Mouse (Mus musculus): Measurements from ENCODE around the gene Fndc9. TPM values are rescaled to one million over a fixed set of nuclear protein-coding genes. Genes with fewer than 3 reads are reported as not detected.

Gene Fndc9
- total and polyA plus RNA-seq, 2 experiments from 2014 or later: not detected

- Histone ChIP-seq H3K4me1 (ENCODE audit: control insufficient read depth, insufficient read depth) (0 out of 2 replicates have a peak, but pooled peaks cover 4% of the 10 kb centered on the region), H3K9ac (replicated peaks; ENCODE audit: low read depth, low read length) (no peak overlapping the region), H3K9me3 (replicated peaks; ENCODE audit: control insufficient read depth, low read length) (no peaks in the 10 kb centered on the region), H3K36me3 (replicated peaks; ENCODE audit: control insufficient read depth, insufficient read depth, low read length) (peaks cover 3% of the 10 kb centered on the region; the same call in 1 of the 2 replicates), H3K4me3 (ENCODE audit: low read depth, low read length) (no peak overlapping the region), H3K27ac (ENCODE audit: low read depth) (no peak overlapping the region), H3K4me2 (ENCODE audit: low read depth, low read length) (no peak overlapping the region), H3K27me3 (ENCODE audit: control insufficient read depth, insufficient read depth, low read length) (no peaks in the 10 kb centered on the region)
- TF ChIP-seq EP300 (IDR thresholded peaks at IDR 0.05; ENCODE audit: low read depth) (no peak), CTCF (IDR thresholded peaks at IDR 0.05; ENCODE audit: low read depth) (no peak)
- DNase-seq (ENCODE audit: low spot score) (no peak), ATAC-seq (ENCODE audit: insufficient read depth, low read depth) (no peak)
- WGBS: 96% methylated on average over 3 of the region's 3 CpGs
Measured at GRCm38 (mm10) chr11:46273969-46274368, 38.6 kb downstream of the Fndc9 start.

GRCm38 (mm10) chr11:46275302-46275701 is 40.0 kb downstream of the Fndc9 start:
- peaks cover 3% of the 10 kb centered on the region; the same call in 1 of the 2 replicates for H3K36me3 ChIP-seq (replicated peaks; ENCODE audit: control insufficient read depth, insufficient read depth, low read length)
- H3K9ac ChIP-seq (replicated peaks; ENCODE audit: low read depth, low read length): no peak overlapping the region
- H3K4me3 ChIP-seq (ENCODE audit: low read depth, low read length): no peak overlapping the region
- H3K27me3 ChIP-seq (ENCODE audit: control insufficient read depth, insufficient read depth, low read length): no peaks in the 10 kb centered on the region
- WGBS: 4% methylated on average over 6 of the region's 6 CpGs
- DNase-seq (ENCODE audit: low spot score): peak; percentile 80
- 0 out of 2 replicates have a peak, but pooled peaks cover 4% of the 10 kb centered on the region for H3K4me1 ChIP-seq (ENCODE audit: control insufficient read depth, insufficient read depth)
- TF ChIP-seq EP300 (IDR thresholded peaks at IDR 0.05; ENCODE audit: low read depth): no peak
- TF ChIP-seq CTCF (IDR thresholded peaks at IDR 0.05; ENCODE audit: low read depth): peak; percentile 81
- no peak overlapping the region for H3K4me2 ChIP-seq (ENCODE audit: low read depth, low read length)
- ATAC-seq (ENCODE audit: insufficient read depth, low read depth): peak; percentile 83
- H3K27ac ChIP-seq (ENCODE audit: low read depth): no peak overlapping the region
- H3K9me3 ChIP-seq (replicated peaks; ENCODE audit: control insufficient read depth, low read length): no peaks in the 10 kb centered on the region

DNA sequence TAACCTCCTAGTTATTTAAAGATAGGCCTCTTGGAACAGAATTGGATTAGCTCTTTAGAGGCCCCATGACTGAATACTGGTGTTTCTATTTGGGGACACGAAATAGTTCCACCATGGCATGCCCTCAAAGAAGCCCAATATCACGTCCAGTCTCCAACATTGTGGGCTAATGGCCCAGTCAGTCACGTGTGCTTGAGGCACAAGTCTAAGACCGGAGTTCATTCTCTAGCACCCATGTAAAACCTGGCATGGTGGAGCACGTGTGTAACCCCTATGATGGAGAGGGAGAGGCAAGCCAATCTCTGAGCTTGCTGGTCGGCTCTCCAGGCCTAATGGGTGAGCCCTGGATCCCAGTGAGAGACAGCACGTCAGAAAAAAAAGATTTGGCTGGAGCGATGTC is 40.8 kb downstream of the Fndc9 start:
- H3K27me3 ChIP-seq (ENCODE audit: control insufficient read depth, insufficient read depth, low read length): no peaks in the 10 kb centered on the region
- TF ChIP-seq EP300 (IDR thresholded peaks at IDR 0.05; ENCODE audit: low read depth): no peak
- H3K4me3 ChIP-seq (ENCODE audit: low read depth, low read length): no peak overlapping the region
- peak; percentile 45; the same call in 1 of the 2 replicates for ATAC-seq (ENCODE audit: insufficient read depth, low read depth)
- no peaks in the 10 kb centered on the region for H3K9me3 ChIP-seq (replicated peaks; ENCODE audit: control insufficient read depth, low read length)
- peak overlapping the region; percentile 47; the same call in 1 of the 2 replicates for H3K27ac ChIP-seq (ENCODE audit: low read depth)
- no peak for DNase-seq (ENCODE audit: low spot score)
- 66% methylated on average over 8 of the region's 8 CpGs for WGBS
- no peak overlapping the region for H3K4me2 ChIP-seq (ENCODE audit: low read depth, low read length)
- peaks cover 3% of the 10 kb centered on the region; the same call in 1 of the 2 replicates for H3K36me3 ChIP-seq (replicated peaks; ENCODE audit: control insufficient read depth, insufficient read depth, low read length)
- H3K4me1 ChIP-seq (ENCODE audit: control insufficient read depth, insufficient read depth): 0 out of 2 replicates have a peak, but pooled peaks cover 4% of the 10 kb centered on the region
- H3K9ac ChIP-seq (replicated peaks; ENCODE audit: low read depth, low read length): no peak overlapping the region

DNA sequence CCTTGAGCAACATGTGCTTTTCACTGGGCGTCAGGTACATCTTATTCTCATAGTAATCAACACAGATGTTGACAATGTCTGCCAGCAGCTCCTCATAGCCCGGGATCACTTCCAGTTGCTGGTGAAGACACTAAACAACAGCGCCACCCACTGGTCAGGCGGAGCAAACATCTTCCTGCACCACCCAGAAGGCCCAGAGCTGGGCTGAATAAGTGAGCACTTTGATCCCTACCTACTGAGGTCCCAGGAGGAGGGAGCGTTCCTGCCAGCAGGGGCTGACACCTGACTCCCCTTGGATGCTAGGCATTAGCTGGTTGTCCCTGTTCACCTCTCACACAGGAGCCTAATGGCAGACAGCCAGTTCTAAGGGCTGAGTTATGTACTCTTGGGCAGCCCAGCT is 41.4 kb downstream of the Fndc9 start:
- 35% methylated on average over 5 of the region's 5 CpGs for WGBS
- H3K4me2 ChIP-seq (ENCODE audit: low read depth, low read length): no peak overlapping the region
- ATAC-seq (ENCODE audit: insufficient read depth, low read depth): no peak
- no peak for DNase-seq (ENCODE audit: low spot score)
- H3K9me3 ChIP-seq (replicated peaks; ENCODE audit: control insufficient read depth, low read length): no peaks in the 10 kb centered on the region
- H3K4me3 ChIP-seq (ENCODE audit: low read depth, low read length): no peak overlapping the region
- H3K27me3 ChIP-seq (ENCODE audit: control insufficient read depth, insufficient read depth, low read length): no peaks in the 10 kb centered on the region
- H3K36me3 ChIP-seq (replicated peaks; ENCODE audit: control insufficient read depth, insufficient read depth, low read length): peaks cover 2% of the 10 kb centered on the region; the same call in 1 of the 2 replicates
- no peak overlapping the region for H3K27ac ChIP-seq (ENCODE audit: low read depth)
- H3K4me1 ChIP-seq (ENCODE audit: control insufficient read depth, insufficient read depth): 0 out of 2 replicates have a peak, but pooled peaks cover 4% of the 10 kb centered on the region
- H3K9ac ChIP-seq (replicated peaks; ENCODE audit: low read depth, low read length): no peak overlapping the region
- no peak for TF ChIP-seq EP300 (IDR thresholded peaks at IDR 0.05; ENCODE audit: low read depth)
- TF ChIP-seq CTCF (IDR thresholded peaks at IDR 0.05; ENCODE audit: low read depth): peak; percentile 17

DNA sequence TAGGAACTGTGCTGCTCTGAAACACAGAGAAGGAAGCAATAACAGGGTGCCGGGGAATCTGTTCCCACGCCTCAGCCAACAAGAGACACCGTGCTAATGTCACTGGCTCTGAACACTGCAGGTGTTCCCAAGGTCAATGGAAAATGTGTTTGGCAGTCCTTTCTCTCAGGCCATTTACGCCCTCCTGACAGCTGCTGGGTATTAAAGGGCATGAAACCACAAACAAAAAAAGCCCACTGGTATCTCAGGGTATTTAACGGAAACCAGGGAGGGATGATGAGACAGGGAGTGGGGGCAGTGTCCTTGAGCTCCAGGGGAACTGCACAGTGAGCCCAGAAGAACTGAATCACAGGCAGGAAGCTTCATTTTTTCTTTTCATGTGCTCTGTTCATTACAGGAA is 42.8 kb downstream of the Fndc9 start:
- Histone ChIP-seq H3K36me3 (replicated peaks; ENCODE audit: control insufficient read depth, insufficient read depth, low read length) (no peaks in the 10 kb centered on the region; the same call in 1 of the 2 replicates), H3K9ac (replicated peaks; ENCODE audit: low read depth, low read length) (no peak overlapping the region), H3K27me3 (ENCODE audit: control insufficient read depth, insufficient read depth, low read length) (no peaks in the 10 kb centered on the region), H3K4me1 (ENCODE audit: control insufficient read depth, insufficient read depth) (0 out of 2 replicates have a peak, but pooled peaks cover 4% of the 10 kb centered on the region), H3K4me3 (ENCODE audit: low read depth, low read length) (no peak overlapping the region), H3K27ac (ENCODE audit: low read depth) (no peak overlapping the region), H3K4me2 (ENCODE audit: low read depth, low read length) (no peak overlapping the region), H3K9me3 (replicated peaks; ENCODE audit: control insufficient read depth, low read length) (no peaks in the 10 kb centered on the region)
- TF ChIP-seq CTCF (IDR thresholded peaks at IDR 0.05; ENCODE audit: low read depth) (no peak), EP300 (IDR thresholded peaks at IDR 0.05; ENCODE audit: low read depth) (no peak)
- 59% methylated on average over 5 of the region's 5 CpGs for WGBS
- DNase-seq (ENCODE audit: low spot score) (no peak), ATAC-seq (ENCODE audit: insufficient read depth, low read depth) (no peak)

GRCm38 (mm10) chr11:46278709-46279108 is 43.4 kb downstream of the Fndc9 start:
- DNase-seq (ENCODE audit: low spot score) (no peak), ATAC-seq (ENCODE audit: insufficient read depth, low read depth) (no peak)
- Histone ChIP-seq H3K4me3 (ENCODE audit: low read depth, low read length) (no peak overlapping the region), H3K9me3 (replicated peaks; ENCODE audit: control insufficient read depth, low read length) (no peaks in the 10 kb centered on the region), H3K27ac (ENCODE audit: low read depth) (no peak overlapping the region), H3K9ac (replicated peaks; ENCODE audit: low read depth, low read length) (no peak overlapping the region), H3K4me2 (ENCODE audit: low read depth, low read length) (no peak overlapping the region), H3K36me3 (replicated peaks; ENCODE audit: control insufficient read depth, insufficient read depth, low read length) (peaks cover 2% of the 10 kb centered on the region; the same call in 1 of the 2 replicates), H3K27me3 (ENCODE audit: control insufficient read depth, insufficient read depth, low read length) (no peaks in the 10 kb centered on the region), H3K4me1 (ENCODE audit: control insufficient read depth, insufficient read depth) (0 out of 2 replicates have a peak, but pooled peaks cover 4% of the 10 kb centered on the region)
- 96% methylated on average over 12 of the region's 12 CpGs for WGBS
- no peak for TF ChIP-seq EP300 (IDR thresholded peaks at IDR 0.05; ENCODE audit: low read depth)
- no peak for TF ChIP-seq CTCF (IDR thresholded peaks at IDR 0.05; ENCODE audit: low read depth)

Measured in heart, postnatal 0 days (tissue).